Mouse (Mus musculus) urinary bladder, adult 18-20 months (tissue): ENCODE results near the gene Cpa1.

Experiments used
- DNase-seq, 2 experiments: peaks; one replicate each; pipeline ENCODE4 v3.0.0; 2022; ENCODE audit warnings: low spot score in 2 of 2, mixed read lengths in 2 of 2

Gene Cpa1

DNA sequence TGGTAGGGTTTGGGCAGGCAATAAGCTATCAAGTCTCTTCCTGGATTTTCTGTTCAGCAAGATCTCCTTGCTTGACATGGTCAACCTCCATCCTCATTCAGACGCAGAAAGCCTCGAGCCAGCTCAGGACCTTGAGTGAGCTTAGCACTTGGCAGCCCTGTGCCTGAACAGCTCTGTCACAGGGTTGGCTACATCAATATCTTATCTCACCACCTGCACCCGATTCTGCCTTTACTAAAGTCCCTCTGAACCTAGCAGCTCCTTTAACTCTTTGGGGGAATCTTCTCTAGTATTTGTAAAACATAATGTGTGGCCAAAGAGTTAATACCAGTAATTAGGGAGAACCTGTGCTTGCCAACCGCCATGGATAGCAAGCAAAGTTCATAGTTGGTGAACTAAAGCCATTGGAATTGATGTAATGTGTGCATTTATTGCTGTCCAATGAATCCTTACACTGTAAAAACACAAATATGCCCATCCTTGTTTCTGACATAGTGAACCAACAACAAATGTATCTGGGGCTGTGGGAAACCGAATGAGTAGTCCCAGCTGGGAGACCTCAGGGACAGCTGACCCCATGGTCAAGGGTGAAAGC is at the start of gene Cpa1:
Gene Cpa1 (plus strand): TSS at position 545 of the 595 bp plus-strand sequence.
- DNase-seq: no peak

DNA sequence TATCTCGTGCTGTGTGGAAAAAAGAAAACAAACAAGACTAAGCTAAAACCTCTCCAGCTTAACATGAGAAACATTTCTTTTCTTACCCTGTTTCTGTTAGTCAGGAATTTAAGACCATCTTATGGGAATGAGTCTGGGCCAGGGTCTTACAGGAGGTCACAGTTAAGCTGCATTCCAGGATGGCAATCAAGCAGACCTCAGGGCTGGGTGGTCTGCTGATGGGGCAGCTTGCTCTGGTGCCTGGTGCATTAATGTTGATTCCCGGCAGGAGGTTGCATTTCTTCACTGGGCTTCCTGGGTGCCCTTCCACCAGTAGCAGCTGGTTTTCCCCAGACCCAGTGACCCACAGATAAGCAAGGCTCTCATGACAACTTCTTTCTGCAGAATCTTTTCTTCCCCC is 49.2 kb upstream of the Cpa1 start:
- no peak for DNase-seq

GRCm38 (mm10) chr6:30591851-30592404 is 47.1 kb upstream of the Cpa1 start:
- no peak for DNase-seq

DNA sequence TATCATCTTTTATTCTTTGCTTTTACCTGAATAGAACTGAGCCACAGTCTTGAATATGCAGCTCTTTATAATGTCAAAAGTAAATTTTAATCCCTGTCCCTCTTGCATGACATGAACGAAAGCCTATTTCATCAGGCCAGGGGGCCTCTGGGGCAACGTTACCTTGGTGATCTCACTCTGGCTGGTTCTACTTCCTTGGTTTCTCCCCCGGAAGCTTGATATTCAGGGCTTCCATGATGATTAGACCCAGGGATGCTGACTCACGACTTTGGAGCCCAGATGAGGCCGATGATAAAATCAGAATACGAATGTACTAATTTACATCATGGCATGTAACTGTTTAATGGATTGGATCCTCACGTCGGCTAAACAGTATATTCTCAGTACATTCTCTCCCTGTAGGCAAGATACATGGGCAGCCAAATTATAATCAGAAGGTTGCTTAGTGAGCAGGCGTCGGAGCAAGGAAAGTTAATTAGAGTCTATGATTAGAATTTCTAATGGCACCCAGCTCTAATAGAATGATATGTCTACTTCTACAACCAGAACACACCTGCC is 46.5 kb upstream of the Cpa1 start:
- no peak for DNase-seq

GRCm38 (mm10) chr6:30594364-30594763 is 44.7 kb upstream of the Cpa1 start:
- DNase-seq: no peak

DNA sequence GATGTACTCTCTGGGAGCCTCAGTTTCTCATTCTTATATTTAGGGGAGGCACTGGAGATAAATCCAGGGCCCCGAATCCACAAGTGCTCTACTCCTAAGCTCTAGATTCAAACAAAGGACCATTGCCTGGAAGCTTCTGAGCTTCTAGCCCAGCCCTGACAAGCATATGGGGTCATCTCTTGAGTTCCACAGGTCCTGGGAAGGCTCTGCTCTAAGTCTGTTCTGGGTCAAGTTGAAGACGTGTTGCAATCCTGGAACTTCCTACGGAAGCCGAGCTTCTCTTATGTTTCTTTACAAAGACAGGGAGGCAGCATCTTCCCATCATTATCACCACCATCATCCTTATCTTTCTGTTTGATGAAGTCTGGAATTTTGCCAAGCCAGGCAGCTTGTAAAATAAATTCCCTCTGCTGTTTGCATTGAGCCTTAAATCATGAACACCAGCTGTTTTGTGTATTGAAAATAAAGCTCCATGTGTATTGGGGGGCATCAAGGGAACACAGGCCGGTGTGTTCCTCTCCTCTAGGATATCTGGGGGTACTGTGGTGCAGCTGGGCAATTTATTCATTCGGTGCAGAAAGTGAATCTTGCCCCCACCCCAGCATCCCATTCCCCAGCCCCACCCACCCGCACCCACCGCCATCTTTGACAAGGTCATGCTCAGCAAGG is 42.7 kb upstream of the Cpa1 start:
- DNase-seq: no peak

- no peak for DNase-seq
Measured at GRCm38 (mm10) chr6:30600033-30600432, 39.0 kb upstream of the Cpa1 start.

DNA sequence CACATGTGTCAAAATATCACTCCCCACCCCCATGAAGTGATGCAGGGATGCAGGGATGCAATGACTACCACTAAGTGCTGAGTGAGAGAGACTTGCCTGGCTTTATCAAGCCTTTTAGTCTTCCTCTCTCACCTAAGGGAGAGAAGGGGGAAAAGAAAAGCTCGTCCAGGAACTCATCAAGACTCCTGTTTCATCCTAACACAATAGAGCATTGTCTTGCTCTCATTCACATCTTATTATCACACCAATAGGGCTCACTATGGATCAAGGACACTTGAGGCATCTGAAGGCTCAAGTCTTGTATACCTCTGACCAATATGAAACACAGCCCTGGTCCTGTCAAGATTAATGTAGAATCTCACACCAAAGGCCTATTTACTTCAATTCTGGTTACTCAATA is 38.0 kb upstream of the Cpa1 start:
- no peak for DNase-seq

DNA sequence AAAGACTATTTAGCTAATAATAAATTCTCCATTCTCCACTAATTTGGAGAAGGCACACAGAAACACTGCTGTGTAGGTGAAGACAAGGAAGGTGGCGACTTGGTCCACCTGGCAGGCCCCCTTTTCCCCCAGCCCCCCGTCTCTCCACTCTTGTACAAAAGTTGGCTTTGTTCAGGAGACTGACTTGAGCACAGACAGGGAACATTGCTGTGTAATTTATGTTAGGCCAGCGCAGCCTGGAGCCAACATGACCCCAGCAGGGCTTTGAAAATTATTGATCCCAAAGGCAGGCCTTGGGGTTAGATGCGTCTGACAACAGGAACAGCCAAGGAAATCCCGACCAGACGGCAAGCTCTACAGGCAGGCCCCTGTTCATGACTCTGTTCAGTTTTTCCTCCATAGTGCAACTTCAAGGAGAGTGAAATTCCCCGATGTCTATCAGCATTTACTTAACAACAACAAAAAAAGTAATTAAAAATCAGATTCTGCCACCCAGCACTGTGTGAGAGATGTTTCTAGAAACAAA is 34.6 kb upstream of the Cpa1 start:
- no peak for DNase-seq

DNA sequence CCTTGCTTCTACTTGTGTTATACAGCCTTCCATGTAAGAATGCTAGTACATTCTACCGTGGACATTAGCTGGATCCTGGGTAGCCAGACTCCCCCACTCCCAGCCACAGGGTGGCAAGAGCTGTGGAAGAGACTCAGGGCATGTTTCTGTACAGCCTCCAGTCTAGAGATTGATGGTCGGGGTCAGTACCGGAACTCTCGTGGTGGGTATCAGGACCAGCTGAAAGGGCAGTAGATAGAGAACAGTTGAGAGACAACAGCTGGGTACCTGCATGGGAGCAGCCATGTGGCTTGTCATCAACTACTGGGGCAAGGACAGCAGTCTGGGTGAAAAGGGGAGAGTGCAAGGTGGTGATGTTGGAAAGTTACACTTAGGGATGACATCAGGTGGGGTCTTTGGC is 33.9 kb upstream of the Cpa1 start:
- no peak for DNase-seq

DNA sequence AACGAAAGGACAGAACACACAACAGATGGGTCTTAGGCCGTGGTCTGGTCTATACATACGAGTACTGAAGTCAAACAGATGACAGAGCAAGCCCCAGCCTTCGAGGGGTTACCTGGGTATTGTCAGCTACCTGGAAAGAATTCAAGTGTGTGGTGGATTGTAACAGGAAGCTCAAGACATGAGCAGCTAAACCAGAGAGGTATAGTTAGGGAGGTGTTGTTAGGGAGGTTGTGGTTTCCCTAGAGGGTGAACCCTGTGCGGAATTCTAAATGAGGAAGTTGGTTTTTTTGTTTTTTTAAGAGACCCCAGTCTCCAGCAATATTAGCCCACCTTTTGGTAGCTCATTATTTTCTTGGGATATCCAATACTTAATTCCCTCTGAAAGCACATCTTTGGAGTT is 33.3 kb upstream of the Cpa1 start:
- no peak for DNase-seq

DNA sequence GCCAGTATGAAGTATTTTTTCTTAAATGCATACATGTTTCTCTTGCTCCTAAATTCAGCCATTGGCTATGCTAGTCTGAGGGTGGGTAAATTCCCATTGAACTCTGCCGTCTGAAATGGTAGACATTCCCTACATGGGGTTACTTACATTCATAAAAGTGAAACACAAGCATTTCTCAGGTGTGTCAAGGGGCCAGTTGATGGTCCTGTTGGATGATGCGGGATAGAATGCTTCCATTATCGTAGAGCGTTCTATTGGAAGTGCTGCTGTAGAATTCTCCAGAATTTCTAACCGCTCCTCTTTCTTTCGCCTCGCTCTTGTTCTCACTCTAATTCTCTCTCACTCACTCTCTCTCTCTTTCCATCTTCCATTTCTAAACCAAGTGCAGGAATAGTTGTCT is 28.3 kb upstream of the Cpa1 start, which contains the start of gene Cpa5:
Gene Cpa5 (plus strand): TSS at position 301 of the 400 bp plus-strand sequence.
- no peak for DNase-seq

GRCm38 (mm10) chr6:30611212-30611611 is 27.8 kb upstream of the Cpa1 start:
- no peak for DNase-seq

DNA sequence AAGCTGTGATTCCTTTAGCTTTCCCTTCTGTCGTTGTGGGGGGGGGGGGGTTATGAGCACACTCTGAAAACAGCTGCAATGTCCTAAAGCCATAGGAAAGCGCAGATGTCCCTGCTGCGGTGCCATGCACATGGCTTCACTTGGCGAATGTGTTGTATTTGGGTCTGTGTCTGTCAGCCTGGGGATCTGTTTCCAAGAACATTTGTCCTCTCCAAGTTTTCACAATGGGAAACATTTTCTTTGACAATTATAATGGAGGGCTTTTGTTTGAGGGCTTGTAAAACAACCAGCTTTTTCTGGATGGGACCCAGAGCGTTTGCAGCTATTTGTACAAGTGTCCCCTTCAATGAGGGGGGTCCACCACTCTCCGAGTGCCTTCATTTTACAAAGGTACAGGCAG is 24.8 kb upstream of the Cpa1 start:
- DNase-seq: no peak

DNA sequence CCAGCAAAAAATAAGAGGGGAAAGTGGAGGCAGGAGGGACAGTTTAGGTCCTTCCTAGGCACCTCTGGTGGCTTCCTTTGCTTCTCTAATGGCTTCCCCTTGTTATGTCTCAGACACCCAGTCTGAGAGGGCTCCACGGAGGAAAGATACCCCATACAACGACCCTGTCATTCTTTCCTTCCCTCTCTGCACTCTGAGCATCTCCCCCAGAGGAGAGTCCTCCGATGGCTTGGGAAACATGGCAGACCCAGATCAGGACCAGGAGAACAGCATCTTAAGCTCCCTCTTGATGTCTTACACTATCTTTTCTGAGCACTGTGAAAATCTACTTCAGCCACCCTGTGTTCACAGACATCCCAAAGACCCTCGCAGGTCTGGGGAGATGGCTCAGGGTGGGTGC is 23.3 kb upstream of the Cpa1 start:
- DNase-seq: no peak

DNA sequence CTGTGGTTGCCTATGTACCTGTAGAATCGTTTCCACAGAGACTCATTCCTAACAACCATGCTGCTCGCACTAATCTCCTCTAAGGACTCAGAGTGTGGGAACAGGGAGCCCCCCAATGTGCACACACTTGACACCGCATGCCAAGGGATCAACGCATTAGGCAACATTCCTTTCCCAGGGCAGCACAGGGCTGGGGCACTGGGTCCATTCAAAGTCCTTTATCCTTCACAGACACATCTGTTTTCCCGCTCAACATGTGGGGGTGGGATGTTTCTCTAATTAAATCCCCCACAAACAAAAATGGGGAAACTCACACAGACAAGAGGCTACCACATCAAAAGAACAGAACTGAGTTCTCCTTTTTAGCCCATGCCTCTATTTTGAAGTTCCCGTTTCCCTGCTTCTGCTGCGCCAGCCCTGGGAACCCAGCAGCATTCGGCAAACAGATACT is 22.5 kb upstream of the Cpa1 start:
- DNase-seq: no peak

GRCm38 (mm10) chr6:30617020-30617958 is 21.7 kb upstream of the Cpa1 start:
- no peak for DNase-seq

DNA sequence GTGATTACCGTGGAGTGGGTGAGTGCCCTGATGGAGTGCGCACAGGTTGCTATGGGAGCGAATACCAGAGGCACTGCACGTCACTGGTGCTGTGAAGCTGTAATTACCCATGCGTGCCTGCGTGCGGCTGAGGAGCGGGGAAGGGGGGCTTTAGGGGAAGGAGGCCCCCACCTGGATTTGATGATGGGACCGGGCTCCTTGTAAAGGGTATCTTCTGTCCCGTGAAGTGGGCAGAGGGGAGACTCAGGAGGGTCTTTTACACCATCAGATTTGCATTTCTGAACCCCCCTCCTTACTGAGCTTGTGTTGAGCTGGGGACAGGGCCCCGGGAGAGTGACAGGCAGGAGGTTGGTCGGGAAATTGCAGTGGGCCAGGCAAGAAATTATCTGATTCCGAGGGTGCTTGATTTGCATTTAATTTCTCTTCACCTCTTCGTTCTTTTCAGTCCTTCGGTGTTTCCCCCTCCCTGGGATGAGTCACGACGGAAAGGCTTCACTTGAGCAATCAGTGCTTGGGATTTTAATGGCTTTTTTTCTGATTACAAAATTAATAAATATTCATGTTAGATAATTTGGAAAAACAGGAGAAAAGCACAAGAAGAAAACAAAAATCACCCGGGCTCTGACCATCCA is 20.9 kb upstream of the Cpa1 start:
- no peak for DNase-seq

GRCm38 (mm10) chr6:30618735-30619134 is 20.3 kb upstream of the Cpa1 start:
- no peak for DNase-seq

- DNase-seq: no peak
Measured at GRCm38 (mm10) chr6:30619606-30620005, 19.4 kb upstream of the Cpa1 start.

- no peak for DNase-seq
Measured at GRCm38 (mm10) chr6:30620591-30620990, 18.4 kb upstream of the Cpa1 start.
